Mouse (Mus musculus): ENCODE measurements around the gene Cox19. TPM values are rescaled to one million over a fixed set of nuclear protein-coding genes. Genes with fewer than 3 reads are reported as not detected.
A peak's percentile ranks its signal among the peaks of the same experiment; 100 is the strongest.
"Not testable (repeated sequence)": the region's sequence is repeated elsewhere in the genome, so short reads cannot be mapped to it uniquely, and the experiment has no call there.

Gene Cox19
- polyA plus RNA-seq, 1 experiment from 2014 or later = 72.6 TPM

- H3K9me3 ChIP-seq (replicated peaks); H3K27me3 ChIP-seq (replicated peaks); H3K27ac ChIP-seq (ENCODE audit: poor library complexity, severe bottlenecking); ATAC-seq (ENCODE audit: insufficient number of reproducible peaks, low FRiP score): not testable (repeated sequence)
- WGBS = 60% methylated on average over 5 of the region's 5 CpGs
- H3K4me2 ChIP-seq = peak overlapping the region; percentile 44
- H3K36me3 ChIP-seq = peaks cover 20% of the 10 kb centered on the region
- H3K9ac ChIP-seq = 0 out of 2 replicates have a peak overlapping the region, but pooled peaks have one; percentile 38
- peak overlapping the region; percentile 11; the same call in 1 of the 2 replicates for H3K4me3 ChIP-seq
- peaks cover 62% of the 10 kb centered on the region for H3K4me1 ChIP-seq (replicated peaks)
Observed at GRCm38 (mm10) chr5:139390324-139391119, 39.3 kb upstream of the Cox19 start.

GRCm38 (mm10) chr5:139389676-139390061 is 38.5 kb upstream of the Cox19 start:
- peak; percentile 86 for ATAC-seq (ENCODE audit: insufficient number of reproducible peaks, low FRiP score)
- H3K27ac ChIP-seq (ENCODE audit: poor library complexity, severe bottlenecking) = peak overlapping the region; percentile 78
- H3K4me2 ChIP-seq = peak overlapping the region; percentile 34
- H3K27me3 ChIP-seq (replicated peaks) = no peaks in the 10 kb centered on the region
- 30% methylated on average over 6 of the region's 6 CpGs for WGBS
- 0 out of 2 replicates have a peak overlapping the region, but pooled peaks have one; percentile 2 for H3K4me3 ChIP-seq
- peaks cover 20% of the 10 kb centered on the region for H3K36me3 ChIP-seq
- peaks cover 70% of the 10 kb centered on the region for H3K4me1 ChIP-seq (replicated peaks)
- no peaks in the 10 kb centered on the region for H3K9me3 ChIP-seq (replicated peaks)
- peak overlapping the region; percentile 4; the same call in 1 of the 2 replicates for H3K9ac ChIP-seq

GRCm38 (mm10) chr5:139388694-139389675 is 37.8 kb upstream of the Cox19 start:
- Histone ChIP-seq H3K27ac (ENCODE audit: poor library complexity, severe bottlenecking) (peak overlapping the region; percentile 78), H3K9me3 (replicated peaks) (no peaks in the 10 kb centered on the region), H3K4me2 (peak overlapping the region; percentile 34), H3K4me1 (replicated peaks) (peaks cover 72% of the 10 kb centered on the region), H3K4me3 (no peak overlapping the region), H3K9ac (peak overlapping the region; percentile 50; the same call in 1 of the 2 replicates), H3K27me3 (replicated peaks) (no peaks in the 10 kb centered on the region), H3K36me3 (peaks cover 17% of the 10 kb centered on the region)
- peak; percentile 49 for ATAC-seq (ENCODE audit: insufficient number of reproducible peaks, low FRiP score)
- WGBS = 70% methylated on average over 17 of the region's 17 CpGs

GRCm38 (mm10) chr5:139388195-139388570 is 37.0 kb upstream of the Cox19 start:
- ATAC-seq (ENCODE audit: insufficient number of reproducible peaks, low FRiP score) = no peak
- Histone ChIP-seq H3K9ac (peak overlapping the region; percentile 26; the same call in 1 of the 2 replicates), H3K4me3 (no peak overlapping the region), H3K27ac (ENCODE audit: poor library complexity, severe bottlenecking) (peak overlapping the region; percentile 78), H3K4me2 (peak overlapping the region; percentile 8; the same call in 1 of the 2 replicates), H3K4me1 (replicated peaks) (peaks cover 80% of the 10 kb centered on the region), H3K27me3 (replicated peaks) (no peaks in the 10 kb centered on the region), H3K9me3 (replicated peaks) (no peaks in the 10 kb centered on the region), H3K36me3 (peaks cover 12% of the 10 kb centered on the region)
- WGBS = 55% methylated on average over 4 of the region's 4 CpGs

GRCm38 (mm10) chr5:139387329-139388194 is 36.3 kb upstream of the Cox19 start:
- Histone ChIP-seq H3K27ac (ENCODE audit: poor library complexity, severe bottlenecking) (peak overlapping the region; percentile 78), H3K4me3 (no peak overlapping the region), H3K36me3 (peaks cover 6% of the 10 kb centered on the region; the same call in 1 of the 2 replicates), H3K4me2 (peak overlapping the region; percentile 8; the same call in 1 of the 2 replicates), H3K9ac (no peak overlapping the region), H3K4me1 (replicated peaks) (peaks cover 86% of the 10 kb centered on the region), H3K27me3 (replicated peaks) (no peaks in the 10 kb centered on the region), H3K9me3 (replicated peaks) (no peaks in the 10 kb centered on the region)
- no peak for ATAC-seq (ENCODE audit: insufficient number of reproducible peaks, low FRiP score)
- 75% methylated on average over 10 of the region's 10 CpGs for WGBS

GRCm38 (mm10) chr5:139386047-139386446 is 34.8 kb upstream of the Cox19 start:
- H3K4me2 ChIP-seq = peak overlapping the region; percentile 9; the same call in 1 of the 2 replicates
- WGBS = 91% methylated on average over 5 of the region's 5 CpGs
- no peak for ATAC-seq (ENCODE audit: insufficient number of reproducible peaks, low FRiP score)

GRCm38 (mm10) chr5:139384531-139384930 is 33.3 kb upstream of the Cox19 start:
- H3K4me2 ChIP-seq = peak overlapping the region; percentile 89
- H3K27ac ChIP-seq (ENCODE audit: poor library complexity, severe bottlenecking) = peak overlapping the region; percentile 98
- ATAC-seq (ENCODE audit: insufficient number of reproducible peaks, low FRiP score) = no peak
- WGBS = 30% methylated on average over 10 of the region's 10 CpGs
- peaks cover 87% of the 10 kb centered on the region for H3K4me1 ChIP-seq (replicated peaks)
- no peaks in the 10 kb centered on the region for H3K36me3 ChIP-seq
- H3K9me3 ChIP-seq (replicated peaks) = no peaks in the 10 kb centered on the region
- H3K4me3 ChIP-seq = no peak overlapping the region
- peak overlapping the region; percentile 34; the same call in 1 of the 2 replicates for H3K9ac ChIP-seq
- no peaks in the 10 kb centered on the region for H3K27me3 ChIP-seq (replicated peaks)

More at GRCm38 (mm10) chr5:139386047-139386446, 34.8 kb upstream of the Cox19 start:
- no peaks in the 10 kb centered on the region for H3K27me3 ChIP-seq (replicated peaks)
- H3K4me1 ChIP-seq (replicated peaks) = peaks cover 90% of the 10 kb centered on the region
- no peak overlapping the region for H3K4me3 ChIP-seq
- H3K9me3 ChIP-seq (replicated peaks) = no peaks in the 10 kb centered on the region
- H3K36me3 ChIP-seq = no peaks in the 10 kb centered on the region
- no peak overlapping the region for H3K27ac ChIP-seq (ENCODE audit: poor library complexity, severe bottlenecking)
- H3K9ac ChIP-seq = no peak overlapping the region

GRCm38 (mm10) chr5:139383234-139383633 is 32.0 kb upstream of the Cox19 start:
- ATAC-seq (ENCODE audit: insufficient number of reproducible peaks, low FRiP score) = no peak
- H3K9me3 ChIP-seq (replicated peaks) = no peaks in the 10 kb centered on the region
- WGBS = 78% methylated on average over 9 of the region's 9 CpGs
- 0 out of 2 replicates have a peak overlapping the region, but pooled peaks have one; percentile 8 for H3K4me3 ChIP-seq
- peak overlapping the region; percentile 98 for H3K27ac ChIP-seq (ENCODE audit: poor library complexity, severe bottlenecking)
- peaks cover 87% of the 10 kb centered on the region for H3K4me1 ChIP-seq (replicated peaks)
- no peaks in the 10 kb centered on the region for H3K36me3 ChIP-seq
- H3K27me3 ChIP-seq (replicated peaks) = no peaks in the 10 kb centered on the region
- peak overlapping the region; percentile 89 for H3K4me2 ChIP-seq
- 0 out of 2 replicates have a peak overlapping the region, but pooled peaks have one; percentile 46 for H3K9ac ChIP-seq

GRCm38 (mm10) chr5:139382760-139383159 is 31.5 kb upstream of the Cox19 start:
- peak overlapping the region; percentile 89 for H3K4me2 ChIP-seq
- H3K27me3 ChIP-seq (replicated peaks) = no peaks in the 10 kb centered on the region
- WGBS = 8% methylated on average over 8 of the region's 8 CpGs
- H3K36me3 ChIP-seq = no peaks in the 10 kb centered on the region
- peak overlapping the region; percentile 80 for H3K4me3 ChIP-seq
- H3K4me1 ChIP-seq (replicated peaks) = peaks cover 87% of the 10 kb centered on the region
- ATAC-seq (ENCODE audit: insufficient number of reproducible peaks, low FRiP score) = peak; percentile 72
- peak overlapping the region; percentile 98 for H3K27ac ChIP-seq (ENCODE audit: poor library complexity, severe bottlenecking)
- H3K9me3 ChIP-seq (replicated peaks) = no peaks in the 10 kb centered on the region
- H3K9ac ChIP-seq = peak overlapping the region; percentile 49

Data from heart, embryonic 12.5 days (tissue).